In genomic region chr4:41255564-41256210, GRCm38 (mm10) we compare ENCODE assay signal across 11 mouse cellular contexts. TPM values are rescaled to one million over a fixed set of nuclear protein-coding genes. Genes with fewer than 3 reads are reported as not detected.
DNase-seq lines count a peak whose midpoint lies in the region; ATAC-seq lines count a peak whose summit lies in the region.
"Had no signal": no experiment of that assay in that cellular context is flagged by ENCODE, and none has a peak within 500 bp of the region (broad histone marks: within the 10 kb centered on the region; RNA-seq: fewer than 3 reads in every experiment).

No protein-coding gene starts in this region.

- peak overlapping the region; percentile 60 for H3K4me2 ChIP-seq in heart, embryonic 15.5 days
- H3K4me2 ChIP-seq: midbrain, embryonic 11.5 days had no signal

- H3K9ac ChIP-seq in heart, embryonic 15.5 days, result peak overlapping the region; percentile 10; the same call in 1 of the 2 replicates

- 28% methylated on average over 12 of the region's 12 CpGs for WGBS in heart, embryonic 15.5 days

- H3K9me3 ChIP-seq in heart, embryonic 15.5 days (replicated peaks), result no peaks in the 10 kb centered on the region

- peak; percentile 7 for DNase-seq in cerebellum, adult 8-10 months
- no peak for DNase-seq in cerebellum, postnatal 10 days
- DNase-seq in brain, adult 2 months (ENCODE audit: low read depth, low spot score), result peak; percentile 83
- peak; percentile 24 to 27 for DNase-seq in left cerebral cortex, postnatal 36 days (ENCODE audit: low spot score in 2 of 2)
- DNase-seq in thymus, postnatal 10 days (ENCODE audit: low spot score in 2 of 2), result no peak
- DNase-seq in kidney, adult 11 months, result no peak
- DNase-seq: gastrocnemius, postnatal 14 days; liver had no signal

- intact Hi-C loops in left cerebral cortex, postnatal 36 days (cut with DNase I), result no loop called here

- 0 out of 2 replicates have a peak, but pooled peaks have one; percentile 62 for ATAC-seq in heart, embryonic 15.5 days (replicated peaks; ENCODE audit: insufficient number of reproducible peaks, insufficient read depth, low FRiP score, low read depth)
- ATAC-seq in granulocyte monocyte progenitor cell, adult 5-6 weeks (replicated peaks; ENCODE audit: poor library complexity, severe bottlenecking), result no peak

- peak overlapping the region; percentile 38 for H3K4me3 ChIP-seq in heart, embryonic 15.5 days

- no peaks in the 10 kb centered on the region for H3K27me3 ChIP-seq in heart, embryonic 15.5 days

- H3K27ac ChIP-seq in heart, embryonic 15.5 days, result peak overlapping the region; percentile 98

- peaks cover 36% of the 10 kb centered on the region for H3K4me1 ChIP-seq in heart, embryonic 15.5 days (replicated peaks)

- 0 out of 2 replicates have a peak, but pooled peaks cover 4% of the 10 kb centered on the region for H3K36me3 ChIP-seq in heart, embryonic 15.5 days

RNA-seq across cellular contexts. Expression of gene Ubap2, which starts 19.3 kb away (rescaled TPM):
- 47.0 and 58.1 TPM in 2 replicates for polyA plus RNA-seq in heart, embryonic 15.5 days (2015; fragmentation: Nextera tagmentation; extraction: Ambion mirVana)
- 10 to 100 TPM; 36.9 to 43.3 TPM for total RNA-seq in left cerebral cortex, postnatal 36 days (2021)
- 51.8 and 75.7 TPM in 2 replicates for total RNA-seq in granulocyte monocyte progenitor cell, adult 5-6 weeks (2014; fragmentation: Nextera tagmentation)
- total RNA-seq in granulocyte monocyte progenitor cell, adult 5-6 weeks (2017), result 19.8 and 28.6 TPM in 2 replicates

RNA-seq across cellular contexts. Expression of gene Dcaf12, which starts 59.0 kb away (rescaled TPM):
- polyA plus RNA-seq in heart, embryonic 15.5 days (2015; fragmentation: Nextera tagmentation; extraction: Ambion mirVana), result 50.2 and 57.2 TPM in 2 replicates
- 10 to 100 TPM; 41.9 to 43.5 TPM for total RNA-seq in left cerebral cortex, postnatal 36 days (2021)
- 41.1 and 47.0 TPM in 2 replicates for total RNA-seq in granulocyte monocyte progenitor cell, adult 5-6 weeks (2014; fragmentation: Nextera tagmentation)
- 29.1 and 30.0 TPM in 2 replicates for total RNA-seq in granulocyte monocyte progenitor cell, adult 5-6 weeks (2017)

Comparison
In these comparisons a context has a peak if more than half of its experiments do, and no peak if none do; other contexts are left out.
1. DNase-seq: peak in cerebellum, adult 8-10 months (single experiment), brain, adult 2 months (single experiment) and left cerebral cortex, postnatal 36 days (2 of 2); none in cerebellum, postnatal 10 days (0 of 2), thymus, postnatal 10 days (0 of 2) and kidney, adult 11 months (single experiment).